Mouse (Mus musculus) induced T-regulatory cell, adult 2 months (primary cell): ENCODE results near the gene Hbs1l.

Source experiments
- DNase-seq: peaks from one replicate; pipeline ENCODE4 v3.0.0-alpha.2; 2012; ENCODE audit warnings: low read depth

The Hbs1l gene

GRCm38 (mm10) chr10:21401259-21401658 lies 105.5 kb downstream of the Hbs1l start:
- DNase-seq: no peak

- no peak for DNase-seq
Measured at GRCm38 (mm10) chr10:21404822-21405221, 109.0 kb downstream of the Hbs1l start.

- no peak for DNase-seq
Measured at GRCm38 (mm10) chr10:21405707-21406534, 110.1 kb downstream of the Hbs1l start.

GRCm38 (mm10) chr10:21410711-21411110 lies 114.9 kb downstream of the Hbs1l start:
- DNase-seq: no peak

GRCm38 (mm10) chr10:21411621-21412205 lies 115.9 kb downstream of the Hbs1l start:
- DNase-seq: no peak

GRCm38 (mm10) chr10:21415031-21415430 lies 119.3 kb downstream of the Hbs1l start:
- no peak for DNase-seq

GRCm38 (mm10) chr10:21416184-21416583 lies 120.4 kb downstream of the Hbs1l start:
- DNase-seq: no peak
